Mouse (Mus musculus): ENCODE data around the gene Rps17.

The Rps17 gene

DNA sequence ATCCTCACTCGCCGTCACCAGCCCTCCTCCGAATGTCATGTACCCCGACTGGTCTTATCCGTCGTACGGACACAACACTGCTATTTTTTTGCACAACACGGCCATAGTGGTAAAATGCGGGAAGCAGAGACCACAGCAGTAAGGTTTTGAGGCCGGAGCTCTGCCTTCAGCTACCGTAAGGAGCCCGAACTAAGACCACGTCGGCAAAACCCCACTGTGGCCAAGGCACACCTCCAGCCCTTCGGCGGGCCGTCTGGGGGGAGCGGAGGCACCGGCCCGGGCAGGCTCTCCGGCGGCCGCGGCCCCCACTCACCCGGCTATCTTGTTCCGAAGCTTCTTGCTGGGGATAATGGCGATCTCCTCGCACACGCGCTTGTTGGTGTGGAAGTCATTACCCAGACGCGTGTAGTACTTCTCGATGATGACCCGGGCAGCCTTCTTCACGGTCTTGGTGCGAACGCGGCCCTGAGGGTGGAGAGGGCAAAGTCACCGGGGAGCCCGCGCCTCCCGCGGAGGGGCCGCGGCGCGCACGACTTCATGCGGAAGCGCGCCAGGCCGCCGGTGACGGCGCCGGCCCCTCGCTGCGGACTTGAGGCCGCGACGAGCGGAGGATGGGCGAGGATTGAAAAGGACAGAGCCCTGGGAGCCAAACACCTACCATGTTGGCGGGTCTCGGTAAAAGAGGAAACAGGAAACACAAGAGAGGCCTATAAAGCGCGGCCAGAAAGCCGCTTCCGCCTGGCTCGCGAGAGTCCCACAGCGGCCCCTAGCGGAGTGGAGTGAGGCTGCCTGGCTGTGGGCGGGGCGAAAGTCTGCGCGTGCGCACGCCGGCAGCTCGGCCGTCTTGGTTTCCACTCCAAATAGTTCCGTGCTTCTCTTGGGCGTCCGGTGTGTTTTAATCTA, at the start of gene Rps17:
Gene Rps17 (minus strand): TSS at position 711 of the 903 bp plus-strand sequence.
- DNase-seq (ENCODE audit: low spot score in 2 of 2), result peak; percentile 93

GRCm38 (mm10) chr7:81379363-81379762, 34.3 kb upstream of the Rps17 start:
- no peak for DNase-seq (ENCODE audit: low spot score in 2 of 2)

DNA sequence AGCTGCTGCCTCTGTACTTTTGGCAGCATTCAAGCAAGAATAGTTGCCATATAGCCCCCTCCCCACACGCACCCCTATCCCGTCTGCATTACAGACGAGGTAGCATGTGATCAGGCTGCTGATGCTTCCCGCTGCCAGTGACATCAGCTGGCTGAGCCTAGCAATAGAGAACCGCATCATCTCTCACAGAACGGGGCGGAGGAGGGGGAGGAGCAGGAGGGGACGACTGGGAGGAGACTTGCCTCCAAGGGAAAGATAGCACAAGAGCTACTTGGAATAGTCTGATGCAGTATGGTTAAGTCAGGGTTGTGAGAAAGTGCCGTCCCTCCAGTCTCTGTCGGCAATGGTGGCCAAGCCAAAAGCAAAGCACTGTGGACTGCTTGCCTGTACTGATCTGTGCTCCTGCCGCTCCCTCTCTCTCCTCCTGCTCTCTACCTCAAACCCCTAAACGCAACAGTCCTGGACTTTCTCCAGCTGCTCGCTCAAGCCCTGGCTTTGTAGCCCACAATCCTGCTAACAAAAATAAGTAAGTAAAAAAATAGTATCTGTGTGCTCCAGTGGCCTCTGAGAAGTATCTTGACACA, 27.4 kb upstream of the Rps17 start:
- no peak for DNase-seq (ENCODE audit: low spot score in 2 of 2)

DNA sequence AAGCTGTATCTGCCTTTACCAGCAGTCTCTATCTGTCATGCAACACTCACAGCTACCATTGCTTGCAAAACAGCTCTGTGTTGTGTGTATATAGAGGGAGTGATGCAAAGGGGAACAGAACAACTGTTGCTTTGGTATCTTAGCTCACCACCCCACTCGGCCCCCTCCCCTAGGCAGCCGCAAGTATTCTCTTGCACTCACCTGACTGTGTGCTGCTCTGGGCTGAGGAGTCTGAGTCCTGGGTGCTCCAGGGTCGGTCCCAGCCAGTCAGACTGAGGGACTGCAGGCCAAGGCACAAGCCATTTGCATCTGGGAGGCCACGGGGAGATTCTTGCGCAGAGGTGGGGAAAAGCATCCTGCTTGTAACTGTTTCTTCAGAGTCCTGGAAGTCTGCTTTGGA, 26.8 kb upstream of the Rps17 start:
- no peak for DNase-seq (ENCODE audit: low spot score in 2 of 2)

GRCm38 (mm10) chr7:81369724-81370123, 24.7 kb upstream of the Rps17 start:
- DNase-seq (ENCODE audit: low spot score in 2 of 2), result no peak

- no peak for DNase-seq (ENCODE audit: low spot score in 2 of 2)
These were observed 22.9 kb upstream of the Rps17 start for GRCm38 (mm10) chr7:81367946-81368345.

DNA sequence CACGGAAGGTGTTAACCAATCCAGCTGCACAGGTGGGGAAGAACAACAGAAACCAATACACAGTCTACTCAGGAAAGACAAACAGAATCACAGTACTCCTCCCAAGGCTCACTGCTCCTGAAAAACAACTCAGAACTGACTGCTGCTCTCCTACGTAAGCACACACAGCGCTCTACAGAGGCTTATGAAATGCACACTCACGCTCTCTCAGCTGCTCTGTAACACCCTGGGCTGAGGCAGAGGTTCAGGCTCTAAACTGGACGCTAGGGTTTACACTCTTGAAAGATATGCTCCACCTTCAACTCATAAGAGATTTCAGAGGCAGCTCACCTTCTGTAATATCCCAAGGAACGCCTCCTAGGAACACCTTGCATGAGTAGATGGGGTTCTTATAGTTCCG, 11.9 kb upstream of the Rps17 start:
- DNase-seq (ENCODE audit: low spot score in 2 of 2), result no peak

GRCm38 (mm10) chr7:81356360-81356759, 11.3 kb upstream of the Rps17 start:
- DNase-seq (ENCODE audit: low spot score in 2 of 2), result no peak

GRCm38 (mm10) chr7:81355746-81356145, 10.7 kb upstream of the Rps17 start:
- DNase-seq (ENCODE audit: low spot score in 2 of 2), result no peak

GRCm38 (mm10) chr7:81351826-81352225, 6.8 kb upstream of the Rps17 start:
- DNase-seq (ENCODE audit: low spot score in 2 of 2), result no peak

GRCm38 (mm10) chr7:81348206-81348605, 3.2 kb upstream of the Rps17 start:
- no peak for DNase-seq (ENCODE audit: low spot score in 2 of 2)

DNA sequence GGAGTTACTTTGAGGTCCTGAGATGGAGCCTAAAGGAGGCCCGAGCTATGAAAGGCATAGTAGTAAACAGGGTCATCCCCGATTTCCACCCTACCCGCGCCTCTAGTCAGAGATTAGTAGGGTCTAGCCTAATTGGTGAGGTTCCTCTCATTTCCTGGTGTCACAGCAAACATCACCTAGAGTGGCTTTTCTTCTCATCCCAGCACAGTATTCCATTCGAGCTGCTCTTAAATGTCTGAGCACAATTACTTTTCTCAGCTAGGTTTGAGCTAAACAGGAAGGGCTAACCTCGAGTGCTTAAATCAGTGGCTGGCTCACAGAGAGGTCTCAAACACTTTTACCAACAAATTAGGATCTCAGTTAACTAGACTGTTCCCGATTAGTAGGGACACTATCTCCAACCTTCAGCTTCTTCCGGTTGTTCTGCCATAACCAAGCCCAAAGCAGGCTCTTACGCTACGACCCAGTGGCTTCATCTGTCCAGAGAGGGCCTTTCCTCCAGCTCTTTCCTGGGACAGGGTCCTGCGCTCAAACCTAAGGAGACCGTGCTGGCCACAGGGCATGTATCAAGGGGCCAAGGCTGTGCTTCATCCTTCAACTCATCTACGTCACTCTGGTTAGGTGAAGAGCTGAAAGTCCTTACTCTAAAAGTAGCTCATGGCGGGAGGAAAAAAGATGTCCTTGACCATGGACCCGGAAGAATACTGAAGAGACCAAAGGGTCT, 555 bp upstream of the Rps17 start:
- no peak for DNase-seq (ENCODE audit: low spot score in 2 of 2)

DNA sequence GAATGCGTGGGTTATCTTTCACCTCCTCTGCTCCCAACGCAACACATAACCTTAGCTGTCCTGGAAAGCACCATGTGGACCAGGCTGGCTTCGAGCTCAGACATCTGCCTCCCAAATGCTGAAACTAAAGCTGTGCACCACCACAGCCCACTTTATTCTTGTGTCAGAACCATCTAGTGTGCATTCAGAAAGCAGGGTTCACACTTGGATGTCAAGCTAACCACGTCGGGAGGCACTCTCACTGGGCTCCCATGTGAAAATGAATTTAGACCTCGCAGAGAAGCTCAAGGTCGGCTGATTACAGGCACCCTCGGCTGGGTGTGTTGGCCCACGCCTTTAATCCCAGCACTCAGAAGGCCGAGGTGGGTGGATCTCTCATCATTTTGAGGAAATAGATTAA, 1.2 kb downstream of the Rps17 start:
- DNase-seq (ENCODE audit: low spot score in 2 of 2), result no peak

DNA sequence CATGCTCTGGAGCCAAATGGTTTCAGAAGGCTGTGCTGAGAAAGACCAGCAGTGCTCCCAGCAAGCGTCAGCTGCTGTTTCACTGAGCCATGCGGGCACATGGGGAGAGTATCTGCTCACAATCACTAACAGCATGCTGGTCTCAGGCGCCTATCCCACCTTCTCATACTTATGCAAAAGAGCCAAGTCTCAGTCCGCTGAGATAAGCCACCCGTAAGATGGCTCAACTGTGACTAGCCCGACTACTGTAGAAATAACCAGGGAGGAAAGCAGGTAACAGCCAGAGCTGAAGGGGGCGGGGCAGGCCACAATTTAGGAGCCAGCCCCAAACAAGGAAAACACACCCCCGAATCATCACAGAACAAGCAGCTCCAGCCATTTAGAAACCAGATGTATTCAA, 1.7 kb downstream of the Rps17 start:
- no peak for DNase-seq (ENCODE audit: low spot score in 2 of 2)

- no peak for DNase-seq (ENCODE audit: low spot score in 2 of 2)
These were observed 2.5 kb downstream of the Rps17 start for GRCm38 (mm10) chr7:81342356-81343094.

GRCm38 (mm10) chr7:81341563-81341962, 3.5 kb downstream of the Rps17 start:
- no peak for DNase-seq (ENCODE audit: low spot score in 2 of 2)

GRCm38 (mm10) chr7:81339783-81340182, 5.3 kb downstream of the Rps17 start:
- peak; percentile 30 to 32 for DNase-seq (ENCODE audit: low spot score in 2 of 2)

GRCm38 (mm10) chr7:81338522-81338873, 6.6 kb downstream of the Rps17 start:
- DNase-seq (ENCODE audit: low spot score in 2 of 2), result no peak

GRCm38 (mm10) chr7:81337785-81338521, 7.1 kb downstream of the Rps17 start:
- no peak for DNase-seq (ENCODE audit: low spot score in 2 of 2)

GRCm38 (mm10) chr7:81336432-81336786, 8.6 kb downstream of the Rps17 start:
- peak in 1 of 2 experiments; percentile 35 for DNase-seq (ENCODE audit: low spot score in 2 of 2)

- no peak for DNase-seq (ENCODE audit: low spot score in 2 of 2)
These were observed 9.2 kb downstream of the Rps17 start for GRCm38 (mm10) chr7:81335705-81336431.

Data from spleen, postnatal 36 days (tissue).